Mouse (Mus musculus): ENCODE results near the gene Nat8l. TPM values are rescaled to one million over a fixed set of nuclear protein-coding genes. Genes with fewer than 3 reads are reported as not detected.

The Nat8l gene
- polyA plus RNA-seq, 1 experiment from 2014 or later = 0.47 TPM

- H3K27ac ChIP-seq = no peak overlapping the region
- H3K4me3 ChIP-seq = no peak overlapping the region
- peaks cover 13% of the 10 kb centered on the region for H3K27me3 ChIP-seq
- no peak overlapping the region for H3K4me2 ChIP-seq
- 81% methylated on average over 5 of the region's 5 CpGs for WGBS
- no peaks in the 10 kb centered on the region for H3K9me3 ChIP-seq (replicated peaks)
- H3K9ac ChIP-seq = no peak overlapping the region
- ATAC-seq (replicated peaks; ENCODE audit: insufficient number of reproducible peaks, insufficient read depth, low FRiP score, low read depth) = no peak
- H3K36me3 ChIP-seq = no peaks in the 10 kb centered on the region
- no peaks in the 10 kb centered on the region for H3K4me1 ChIP-seq (replicated peaks)
These were observed 8.8 kb downstream of the Nat8l start for GRCm38 (mm10) chr5:34004618-34005017.

- ATAC-seq (replicated peaks; ENCODE audit: insufficient number of reproducible peaks, insufficient read depth, low FRiP score, low read depth) = no peak
- Histone ChIP-seq H3K4me2 (no peak overlapping the region), H3K36me3 (no peaks in the 10 kb centered on the region), H3K4me3 (no peak overlapping the region), H3K27ac (no peak overlapping the region), H3K9ac (no peak overlapping the region), H3K4me1 (replicated peaks) (no peaks in the 10 kb centered on the region), H3K9me3 (replicated peaks) (no peaks in the 10 kb centered on the region), H3K27me3 (0 out of 2 replicates have a peak, but pooled peaks cover 5% of the 10 kb centered on the region)
- WGBS = 59% methylated on average over 4 of the region's 4 CpGs
These were observed 11.0 kb downstream of the Nat8l start for GRCm38 (mm10) chr5:34006832-34007231.

- WGBS = 78% methylated on average over 4 of the region's 4 CpGs
- no peaks in the 10 kb centered on the region for H3K9me3 ChIP-seq (replicated peaks)
- no peaks in the 10 kb centered on the region for H3K36me3 ChIP-seq
- no peak overlapping the region for H3K4me2 ChIP-seq
- ATAC-seq (replicated peaks; ENCODE audit: insufficient number of reproducible peaks, insufficient read depth, low FRiP score, low read depth) = no peak
- H3K9ac ChIP-seq = no peak overlapping the region
- no peak overlapping the region for H3K27ac ChIP-seq
- no peaks in the 10 kb centered on the region for H3K4me1 ChIP-seq (replicated peaks)
- 0 out of 2 replicates have a peak, but pooled peaks cover 5% of the 10 kb centered on the region for H3K27me3 ChIP-seq
- H3K4me3 ChIP-seq = no peak overlapping the region
These were observed 11.7 kb downstream of the Nat8l start for GRCm38 (mm10) chr5:34007392-34007941.

GRCm38 (mm10) chr5:34014652-34015051 is 18.9 kb downstream of the Nat8l start:
- no peaks in the 10 kb centered on the region for H3K4me1 ChIP-seq (replicated peaks)
- H3K27me3 ChIP-seq = peaks cover 6% of the 10 kb centered on the region; the same call in 1 of the 2 replicates
- no peaks in the 10 kb centered on the region for H3K9me3 ChIP-seq (replicated peaks)
- H3K4me3 ChIP-seq = no peak overlapping the region
- WGBS = 69% methylated on average over 1 of the region's 1 CpGs
- H3K4me2 ChIP-seq = no peak overlapping the region
- H3K36me3 ChIP-seq = no peaks in the 10 kb centered on the region
- H3K27ac ChIP-seq = no peak overlapping the region
- no peak overlapping the region for H3K9ac ChIP-seq
- no peak for ATAC-seq (replicated peaks; ENCODE audit: insufficient number of reproducible peaks, insufficient read depth, low FRiP score, low read depth)

- Histone ChIP-seq H3K36me3 (no peaks in the 10 kb centered on the region), H3K9ac (no peak overlapping the region), H3K27me3 (peaks cover 4% of the 10 kb centered on the region; the same call in 1 of the 2 replicates), H3K4me1 (replicated peaks) (no peaks in the 10 kb centered on the region), H3K4me2 (no peak overlapping the region), H3K4me3 (no peak overlapping the region), H3K27ac (no peak overlapping the region), H3K9me3 (replicated peaks) (no peaks in the 10 kb centered on the region)
- WGBS = 62% methylated on average over 4 of the region's 4 CpGs
- ATAC-seq (replicated peaks; ENCODE audit: insufficient number of reproducible peaks, insufficient read depth, low FRiP score, low read depth) = no peak
These were observed 23.2 kb downstream of the Nat8l start for GRCm38 (mm10) chr5:34018968-34019367.

- H3K4me3 ChIP-seq = no peak overlapping the region
- H3K36me3 ChIP-seq = no peaks in the 10 kb centered on the region
- ATAC-seq (replicated peaks; ENCODE audit: insufficient number of reproducible peaks, insufficient read depth, low FRiP score, low read depth) = no peak
- 73% methylated on average over 4 of the region's 4 CpGs for WGBS
- no peak overlapping the region for H3K27ac ChIP-seq
- no peaks in the 10 kb centered on the region for H3K27me3 ChIP-seq
- H3K4me1 ChIP-seq (replicated peaks) = no peaks in the 10 kb centered on the region
- no peak overlapping the region for H3K9ac ChIP-seq
- H3K4me2 ChIP-seq = no peak overlapping the region
- H3K9me3 ChIP-seq (replicated peaks) = no peaks in the 10 kb centered on the region
These were observed 34.3 kb downstream of the Nat8l start for GRCm38 (mm10) chr5:34030101-34030500.

GRCm38 (mm10) chr5:34031022-34031421 is 35.2 kb downstream of the Nat8l start:
- Histone ChIP-seq H3K27me3 (no peaks in the 10 kb centered on the region), H3K9me3 (replicated peaks) (no peaks in the 10 kb centered on the region), H3K4me2 (no peak overlapping the region), H3K4me1 (replicated peaks) (no peaks in the 10 kb centered on the region), H3K27ac (no peak overlapping the region), H3K9ac (no peak overlapping the region), H3K36me3 (no peaks in the 10 kb centered on the region), H3K4me3 (no peak overlapping the region)
- no peak for ATAC-seq (replicated peaks; ENCODE audit: insufficient number of reproducible peaks, insufficient read depth, low FRiP score, low read depth)
- 45% methylated on average over 6 of the region's 6 CpGs for WGBS

- Histone ChIP-seq H3K9me3 (replicated peaks) (no peaks in the 10 kb centered on the region), H3K9ac (no peak overlapping the region), H3K4me1 (replicated peaks) (no peaks in the 10 kb centered on the region), H3K27ac (no peak overlapping the region), H3K27me3 (no peaks in the 10 kb centered on the region), H3K36me3 (no peaks in the 10 kb centered on the region), H3K4me2 (no peak overlapping the region), H3K4me3 (no peak overlapping the region)
- WGBS = 62% methylated on average over 3 of the region's 3 CpGs
- no peak for ATAC-seq (replicated peaks; ENCODE audit: insufficient number of reproducible peaks, insufficient read depth, low FRiP score, low read depth)
These were observed 36.7 kb downstream of the Nat8l start for GRCm38 (mm10) chr5:34032520-34032919.

Other genes with a start within 250 kb of the Nat8l start
- gene Letm1, start 213.2 kb upstream of the Nat8l start, polyA plus RNA-seq (2015; fragmentation: Nextera tagmentation; extraction: Ambion mirVana) = 40.5 and 49.5 TPM in 2 replicates
- gene Nsd2, start 175.3 kb upstream of the Nat8l start, polyA plus RNA-seq (2015; fragmentation: Nextera tagmentation; extraction: Ambion mirVana) = 25.3 and 28.3 TPM in 2 replicates
- 24.6 and 33.9 TPM in 2 replicates for gene Nelfa, start 59.6 kb upstream of the Nat8l start, polyA plus RNA-seq (2015; fragmentation: Nextera tagmentation; extraction: Ambion mirVana)
- 52.9 and 54.1 TPM in 2 replicates for gene Gm1673, start 12.6 kb upstream of the Nat8l start, polyA plus RNA-seq (2015; fragmentation: Nextera tagmentation; extraction: Ambion mirVana)
- 0.45 and 0.52 TPM in 2 replicates for gene Poln, start 173.5 kb downstream of the Nat8l start, polyA plus RNA-seq (2015; fragmentation: Nextera tagmentation; extraction: Ambion mirVana)
- gene Haus3, start 173.5 kb downstream of the Nat8l start, polyA plus RNA-seq (2015; fragmentation: Nextera tagmentation; extraction: Ambion mirVana) = 21.2 and 22.1 TPM in 2 replicates
- gene Mxd4, start 191.7 kb downstream of the Nat8l start, polyA plus RNA-seq (2015; fragmentation: Nextera tagmentation; extraction: Ambion mirVana) = 22.3 and 28.6 TPM in 2 replicates

Measured in heart, embryonic 15.5 days (tissue).